Mouse (Mus musculus): Measurements from ENCODE around the gene Commd7. TPM values are rescaled to one million over a fixed set of nuclear protein-coding genes. Genes with fewer than 3 reads are reported as not detected.

Gene Commd7
- polyA plus RNA-seq, 1 experiment: 15.3 TPM

- H3K27ac ChIP-seq (ENCODE audit: insufficient read depth, low read length): no peak overlapping the region
- DNase-seq (ENCODE audit: low read depth in 1 of 2, low spot score in 2 of 2): no peak
- no peak overlapping the region for H3K4me3 ChIP-seq (ENCODE audit: extremely low read depth, insufficient read depth, insufficient read length)
- H3K27me3 ChIP-seq (ENCODE audit: control insufficient read depth, insufficient read depth, low read length): no peaks in the 10 kb centered on the region
- 84% methylated on average over 6 of the region's 6 CpGs for WGBS
- H3K4me1 ChIP-seq (ENCODE audit: control insufficient read depth, insufficient read depth, insufficient read length): no peaks in the 10 kb centered on the region
- no peak for TF ChIP-seq POLR2A (IDR thresholded peaks at IDR 0.05; ENCODE audit: low read depth, low read length)
- TF ChIP-seq CTCF (IDR thresholded peaks at IDR 0.05; ENCODE audit: extremely low read depth, insufficient read depth, insufficient read length, insufficient replicate concordance): no peak
- no peaks in the 10 kb centered on the region for H3K36me3 ChIP-seq (ENCODE audit: control insufficient read depth, insufficient read depth, low read length)
These were observed 57.0 kb downstream of the Commd7 start for GRCm38 (mm10) chr2:153575554-153575953.

- Histone ChIP-seq H3K4me3 (ENCODE audit: extremely low read depth, insufficient read depth, insufficient read length) (no peak overlapping the region), H3K27ac (ENCODE audit: insufficient read depth, low read length) (no peak overlapping the region), H3K27me3 (ENCODE audit: control insufficient read depth, insufficient read depth, low read length) (no peaks in the 10 kb centered on the region), H3K36me3 (ENCODE audit: control insufficient read depth, insufficient read depth, low read length) (no peaks in the 10 kb centered on the region), H3K4me1 (ENCODE audit: control insufficient read depth, insufficient read depth, insufficient read length) (no peaks in the 10 kb centered on the region)
- TF ChIP-seq POLR2A (IDR thresholded peaks at IDR 0.05; ENCODE audit: low read depth, low read length) (no peak), CTCF (IDR thresholded peaks at IDR 0.05; ENCODE audit: extremely low read depth, insufficient read depth, insufficient read length, insufficient replicate concordance) (no peak)
- WGBS: 93% methylated on average over 9 of the region's 9 CpGs
- DNase-seq (ENCODE audit: low read depth in 1 of 2, low spot score in 2 of 2): no peak
These were observed 59.5 kb downstream of the Commd7 start for GRCm38 (mm10) chr2:153573101-153573500.

GRCm38 (mm10) chr2:153568541-153568940 is 64.0 kb downstream of the Commd7 start:
- WGBS: 91% methylated on average over 6 of the region's 6 CpGs

GRCm38 (mm10) chr2:153568013-153568412 is 64.6 kb downstream of the Commd7 start:
- WGBS: 70% methylated on average over 4 of the region's 4 CpGs

More at GRCm38 (mm10) chr2:153568541-153568940, 64.0 kb downstream of the Commd7 start:
- TF ChIP-seq POLR2A (IDR thresholded peaks at IDR 0.05; ENCODE audit: low read depth, low read length) (no peak), CTCF (IDR thresholded peaks at IDR 0.05; ENCODE audit: extremely low read depth, insufficient read depth, insufficient read length, insufficient replicate concordance) (no peak)
- H3K4me1 ChIP-seq (ENCODE audit: control insufficient read depth, insufficient read depth, insufficient read length): no peaks in the 10 kb centered on the region
- no peak overlapping the region for H3K4me3 ChIP-seq (ENCODE audit: extremely low read depth, insufficient read depth, insufficient read length)
- no peaks in the 10 kb centered on the region for H3K36me3 ChIP-seq (ENCODE audit: control insufficient read depth, insufficient read depth, low read length)
- no peak overlapping the region for H3K27ac ChIP-seq (ENCODE audit: insufficient read depth, low read length)
- DNase-seq (ENCODE audit: low read depth in 1 of 2, low spot score in 2 of 2): no peak
- H3K27me3 ChIP-seq (ENCODE audit: control insufficient read depth, insufficient read depth, low read length): no peaks in the 10 kb centered on the region

More at GRCm38 (mm10) chr2:153568013-153568412, 64.6 kb downstream of the Commd7 start:
- TF ChIP-seq CTCF (IDR thresholded peaks at IDR 0.05; ENCODE audit: extremely low read depth, insufficient read depth, insufficient read length, insufficient replicate concordance): no peak
- TF ChIP-seq POLR2A (IDR thresholded peaks at IDR 0.05; ENCODE audit: low read depth, low read length): no peak
- no peak for DNase-seq (ENCODE audit: low read depth in 1 of 2, low spot score in 2 of 2)
- H3K4me3 ChIP-seq (ENCODE audit: extremely low read depth, insufficient read depth, insufficient read length): no peak overlapping the region
- H3K4me1 ChIP-seq (ENCODE audit: control insufficient read depth, insufficient read depth, insufficient read length): no peaks in the 10 kb centered on the region
- H3K27me3 ChIP-seq (ENCODE audit: control insufficient read depth, insufficient read depth, low read length): no peaks in the 10 kb centered on the region
- no peak overlapping the region for H3K27ac ChIP-seq (ENCODE audit: insufficient read depth, low read length)
- no peaks in the 10 kb centered on the region for H3K36me3 ChIP-seq (ENCODE audit: control insufficient read depth, insufficient read depth, low read length)

Other genes with a start within 250 kb of the Commd7 start
- not detected in 2 replicates for gene 4930404H24Rik, start 140.0 kb downstream of the Commd7 start, polyA plus RNA-seq (2012; rRNA removed)
- gene Nol4l, start 102.8 kb downstream of the Commd7 start, polyA plus RNA-seq (2012; rRNA removed): 2.5 TPM in 2 replicates
- gene Dnmt3b, start 16.7 kb upstream of the Commd7 start, polyA plus RNA-seq (2012; rRNA removed): 2.4 and 2.9 TPM in 2 replicates
- gene Dnmt3c, start 63.9 kb upstream of the Commd7 start, polyA plus RNA-seq (2012; rRNA removed): 0.07 and 0.12 TPM in 2 replicates
- gene Mapre1, start 108.5 kb upstream of the Commd7 start, polyA plus RNA-seq (2012; rRNA removed): 5.0 and 5.1 TPM in 2 replicates
- 0.22 and 0.26 TPM in 2 replicates for gene Efcab8, start 147.2 kb upstream of the Commd7 start, polyA plus RNA-seq (2012; rRNA removed)
- not detected in 2 replicates for gene Sun5, start 238.3 kb upstream of the Commd7 start, polyA plus RNA-seq (2012; rRNA removed)
- 0.20 and 0.25 TPM in 2 replicates for gene Bpifb2, start 242.3 kb upstream of the Commd7 start, polyA plus RNA-seq (2012; rRNA removed)

Measured in spleen, adult 2 months (tissue).